Mouse (Mus musculus): ENCODE measurements around the gene Rxrb. TPM values are rescaled to one million over a fixed set of nuclear protein-coding genes. Genes with fewer than 3 reads are reported as not detected.

The Rxrb gene
- total RNA-seq, 1 experiment from 2014 or later: 40.7 TPM

GRCm38 (mm10) chr17:34024317-34024821, 7.2 kb upstream of the Rxrb start, which contains the start of gene Ring1:
Gene Ring1 (minus strand): TSS chr17:34024680.
- ATAC-seq (replicated peaks; ENCODE audit: insufficient number of reproducible peaks, low FRiP score, low TSS enrichment, poor library complexity, severe bottlenecking): no peak

GRCm38 (mm10) chr17:34024861-34025755, 6.5 kb upstream of the Rxrb start:
- no peak for ATAC-seq (replicated peaks; ENCODE audit: insufficient number of reproducible peaks, low FRiP score, low TSS enrichment, poor library complexity, severe bottlenecking)

- ATAC-seq (replicated peaks; ENCODE audit: insufficient number of reproducible peaks, low FRiP score, low TSS enrichment, poor library complexity, severe bottlenecking): no peak
These were observed 5.9 kb upstream of the Rxrb start for GRCm38 (mm10) chr17:34025756-34026151.

DNA sequence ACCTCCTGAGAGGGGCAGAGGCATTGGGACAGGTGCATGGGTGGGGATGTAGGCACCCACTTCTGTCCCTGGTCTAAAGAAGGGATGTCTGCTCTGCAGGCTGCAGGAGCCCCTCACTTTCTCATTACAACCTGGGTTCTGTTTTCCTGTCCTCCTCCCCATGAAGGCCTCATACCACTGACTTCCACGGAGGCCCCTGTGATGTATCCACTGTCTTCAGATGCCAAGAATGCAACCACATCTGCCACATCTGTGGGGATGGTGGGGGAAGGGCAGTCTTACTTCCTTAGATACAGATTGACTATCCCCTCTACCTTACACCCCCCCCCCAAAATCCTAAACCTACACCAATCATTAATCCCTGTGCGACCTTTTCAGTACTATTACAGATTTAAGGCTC, 5.4 kb upstream of the Rxrb start:
- ATAC-seq (replicated peaks; ENCODE audit: insufficient number of reproducible peaks, low FRiP score, low TSS enrichment, poor library complexity, severe bottlenecking): no peak

DNA sequence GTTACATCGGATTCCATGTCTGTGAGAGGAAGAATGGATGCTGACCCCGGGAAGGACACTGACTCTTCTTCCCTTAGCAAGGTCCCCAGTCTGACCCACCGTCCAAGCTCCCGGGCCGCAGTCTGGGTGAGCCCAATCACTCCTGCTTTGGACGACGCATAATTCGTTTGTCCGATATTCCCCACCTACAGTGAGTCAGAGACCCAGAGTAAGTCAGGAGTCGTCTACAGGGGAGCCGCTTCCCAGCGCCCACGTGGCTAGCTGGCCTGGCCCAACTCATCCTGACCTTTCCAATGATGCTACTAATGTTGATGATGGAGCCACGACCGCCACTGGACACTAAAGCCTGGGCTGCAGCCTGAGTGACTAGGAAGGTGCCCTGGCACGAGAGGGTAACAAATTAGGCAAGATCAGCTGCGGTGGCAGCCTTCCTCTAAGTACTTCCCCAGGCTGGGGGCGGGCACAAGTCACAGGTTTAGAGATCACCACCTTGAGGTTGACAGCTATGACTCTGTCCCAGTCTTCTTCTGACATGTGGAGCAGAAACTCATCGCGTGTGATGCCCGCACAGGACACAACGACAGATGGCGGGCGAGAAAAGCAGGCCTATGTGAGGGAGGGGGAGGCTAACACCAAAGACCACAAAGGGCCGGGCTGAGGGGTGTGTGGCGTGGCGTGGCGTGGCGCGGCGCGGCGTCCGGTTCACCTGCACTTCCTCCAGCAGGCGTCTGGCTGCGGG, 4.5 kb upstream of the Rxrb start:
- peak; percentile 38 for ATAC-seq (replicated peaks; ENCODE audit: insufficient number of reproducible peaks, low FRiP score, low TSS enrichment, poor library complexity, severe bottlenecking)

DNA sequence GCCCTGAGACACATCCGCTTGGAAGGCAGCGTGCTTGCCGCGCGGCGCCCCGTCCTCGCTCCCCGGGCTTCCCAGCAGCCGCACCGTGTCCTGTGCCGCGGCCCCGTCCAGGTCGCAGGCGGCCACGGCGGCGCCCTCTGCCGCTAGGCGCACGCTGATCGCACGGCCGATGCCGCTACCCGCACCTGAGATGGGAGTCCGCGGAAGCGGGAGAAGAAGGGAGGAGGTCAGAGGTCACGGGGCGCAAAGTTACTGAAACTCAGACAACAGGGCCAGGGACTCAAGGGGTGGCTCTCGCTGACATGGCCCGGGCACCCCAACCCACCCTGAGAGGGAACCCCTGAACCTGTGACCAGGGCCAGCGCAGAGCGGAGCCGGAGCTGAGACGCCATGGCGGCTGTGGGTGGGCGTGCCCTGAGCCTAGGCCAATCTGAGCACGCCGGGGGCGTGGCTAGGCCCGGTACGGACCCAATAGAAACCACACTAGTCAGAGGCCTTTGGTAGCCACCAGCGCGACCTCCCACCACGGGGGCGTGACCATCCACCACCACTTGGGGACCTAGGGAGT, 3.9 kb upstream of the Rxrb start, which contains the start of gene H2-Ke6:
TSS of gene H2-Ke6 (minus strand) at position 405 of the 568 bp plus-strand sequence.
- ATAC-seq (replicated peaks; ENCODE audit: insufficient number of reproducible peaks, low FRiP score, low TSS enrichment, poor library complexity, severe bottlenecking): peak; percentile 41

- no peak for ATAC-seq (replicated peaks; ENCODE audit: insufficient number of reproducible peaks, low FRiP score, low TSS enrichment, poor library complexity, severe bottlenecking)
These were observed 3.0 kb upstream of the Rxrb start for GRCm38 (mm10) chr17:34028501-34029149.

DNA sequence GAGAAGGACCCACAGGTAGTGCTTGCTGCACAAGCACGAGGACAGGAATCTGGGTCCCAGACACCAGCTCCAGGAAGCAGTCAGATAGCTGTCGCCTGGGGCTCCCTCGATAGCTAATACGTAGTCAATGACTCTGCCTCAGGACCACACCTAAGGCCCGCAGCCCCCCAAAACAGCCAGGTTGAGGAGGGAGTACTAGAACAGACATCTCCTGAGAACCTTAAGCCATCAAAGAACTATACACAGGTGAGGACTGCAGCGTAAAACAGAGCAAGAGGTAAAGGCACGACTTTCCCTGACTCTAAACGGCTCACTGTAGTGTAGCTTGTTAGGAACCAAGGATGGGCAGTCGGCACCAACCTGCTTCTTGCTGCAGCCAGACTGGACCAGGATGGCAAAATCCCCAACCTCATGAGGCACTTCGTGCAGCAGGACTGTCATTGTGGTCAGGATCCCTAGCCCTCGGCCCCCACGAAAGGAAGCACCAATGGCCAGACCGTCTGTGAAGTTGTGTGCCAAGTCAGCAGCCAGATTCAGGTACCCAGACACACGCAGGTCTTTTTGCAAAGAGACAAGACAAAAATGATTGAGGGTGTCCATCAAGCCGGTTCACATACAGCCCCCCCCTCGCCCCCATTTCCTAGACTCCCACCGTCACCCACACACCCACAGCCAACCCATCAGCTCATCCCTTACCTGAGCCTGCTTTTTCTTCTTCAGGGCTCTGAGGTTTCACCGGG, 2.3 kb upstream of the Rxrb start:
- no peak for ATAC-seq (replicated peaks; ENCODE audit: insufficient number of reproducible peaks, low FRiP score, low TSS enrichment, poor library complexity, severe bottlenecking)

DNA sequence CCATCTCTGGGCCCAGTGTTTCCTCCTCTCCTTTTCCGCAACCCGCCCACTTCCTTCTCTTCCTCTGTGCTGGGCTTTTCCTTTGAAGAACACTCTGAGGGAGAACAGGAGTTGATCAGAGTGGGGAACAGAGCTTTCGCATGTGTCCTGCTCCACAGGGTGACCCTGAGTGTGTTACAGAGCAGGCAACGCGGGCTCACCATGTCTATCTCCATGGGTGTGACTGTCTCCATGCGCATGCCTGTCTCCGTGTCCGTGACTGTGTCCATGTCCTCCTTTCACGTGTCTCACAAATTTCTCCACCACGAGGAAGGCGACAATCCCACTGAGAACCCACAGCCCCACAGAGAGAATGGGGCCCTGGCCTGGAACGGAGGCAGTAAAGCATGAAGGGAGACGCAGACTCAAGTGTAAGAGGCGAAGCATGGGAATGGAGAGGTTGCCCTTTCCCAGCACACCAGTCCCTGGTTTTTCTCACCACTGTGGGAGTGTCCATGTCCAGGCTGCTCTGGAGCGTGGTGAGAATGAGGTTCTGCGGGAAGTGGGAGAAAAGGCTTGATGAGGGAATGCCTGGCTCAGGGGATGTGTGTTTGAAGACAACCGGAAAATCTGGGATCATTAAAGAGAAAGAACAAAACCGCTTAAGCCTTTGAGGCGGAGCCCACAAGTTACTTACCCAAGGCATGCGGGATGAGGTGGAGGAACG, 1.6 kb upstream of the Rxrb start:
- no peak for ATAC-seq (replicated peaks; ENCODE audit: insufficient number of reproducible peaks, low FRiP score, low TSS enrichment, poor library complexity, severe bottlenecking)

DNA sequence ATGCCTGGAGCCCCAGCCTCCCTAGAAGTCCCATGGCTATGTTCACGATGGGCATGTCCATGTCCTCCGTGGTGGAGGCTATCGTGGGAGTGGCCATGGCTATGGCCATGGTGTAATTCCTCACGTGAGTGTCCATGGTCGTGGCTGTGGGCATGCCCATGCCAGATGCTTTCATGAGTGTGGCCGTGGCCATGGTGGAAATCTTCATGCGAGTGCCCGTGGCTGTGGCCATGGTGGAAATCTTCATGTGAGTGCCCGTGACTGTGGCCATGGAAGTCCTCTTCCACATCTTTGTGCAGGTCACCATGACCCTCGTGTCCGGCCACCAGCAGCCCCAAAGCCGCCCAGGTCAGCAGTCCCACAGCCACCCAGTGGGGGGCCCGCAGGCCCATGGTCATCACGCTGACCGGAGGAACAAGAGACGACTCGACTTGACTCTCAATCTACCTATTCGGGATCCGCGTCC, 718 bp upstream of the Rxrb start:
- no peak for ATAC-seq (replicated peaks; ENCODE audit: insufficient number of reproducible peaks, low FRiP score, low TSS enrichment, poor library complexity, severe bottlenecking)

GRCm38 (mm10) chr17:34032174-34032632, 591 bp downstream of the Rxrb start:
- no peak; the same call in 1 of the 2 replicates for ATAC-seq (replicated peaks; ENCODE audit: insufficient number of reproducible peaks, low FRiP score, low TSS enrichment, poor library complexity, severe bottlenecking)

- ATAC-seq (replicated peaks; ENCODE audit: insufficient number of reproducible peaks, low FRiP score, low TSS enrichment, poor library complexity, severe bottlenecking): 0 out of 2 replicates have a peak, but pooled peaks have one; percentile 10
These were observed 1.2 kb downstream of the Rxrb start for GRCm38 (mm10) chr17:34032806-34033205.

DNA sequence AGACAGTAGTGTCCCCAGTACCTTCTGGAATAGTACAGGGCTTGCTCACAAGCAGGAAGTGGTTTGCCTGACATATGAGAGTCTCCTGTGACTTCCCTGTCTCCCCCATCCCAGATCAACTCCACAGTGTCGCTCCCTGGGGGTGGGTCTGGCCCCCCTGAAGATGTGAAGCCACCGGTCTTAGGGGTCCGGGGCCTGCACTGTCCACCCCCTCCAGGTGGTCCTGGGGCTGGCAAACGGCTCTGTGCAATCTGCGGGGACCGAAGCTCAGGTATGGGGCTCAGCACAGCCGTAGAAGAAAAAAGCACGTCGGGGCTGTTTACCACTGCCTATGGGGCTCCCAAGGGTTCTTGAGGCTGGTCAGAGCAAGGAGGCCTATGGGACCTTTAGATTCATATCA, 1.8 kb downstream of the Rxrb start:
- ATAC-seq (replicated peaks; ENCODE audit: insufficient number of reproducible peaks, low FRiP score, low TSS enrichment, poor library complexity, severe bottlenecking): no peak

GRCm38 (mm10) chr17:34034064-34034463, 2.5 kb downstream of the Rxrb start:
- no peak for ATAC-seq (replicated peaks; ENCODE audit: insufficient number of reproducible peaks, low FRiP score, low TSS enrichment, poor library complexity, severe bottlenecking)

DNA sequence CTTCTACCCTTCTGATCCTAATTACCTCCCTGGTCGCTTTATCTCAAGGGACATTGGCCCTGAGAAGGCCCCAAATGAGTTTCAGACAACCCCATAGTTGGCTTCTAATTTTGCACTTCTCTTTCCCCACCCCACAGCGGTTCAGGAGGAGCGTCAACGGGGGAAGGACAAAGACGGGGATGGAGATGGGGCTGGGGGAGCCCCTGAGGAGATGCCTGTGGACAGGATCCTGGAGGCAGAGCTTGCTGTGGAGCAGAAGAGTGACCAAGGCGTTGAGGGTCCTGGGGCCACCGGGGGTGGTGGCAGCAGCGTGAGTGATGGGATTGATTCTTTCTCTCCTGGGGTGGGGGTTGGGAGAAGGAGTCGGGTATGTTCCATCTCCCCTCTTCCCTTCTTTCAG, 3.9 kb downstream of the Rxrb start:
- no peak for ATAC-seq (replicated peaks; ENCODE audit: insufficient number of reproducible peaks, low FRiP score, low TSS enrichment, poor library complexity, severe bottlenecking)

GRCm38 (mm10) chr17:34036647-34037046, 5.0 kb downstream of the Rxrb start:
- ATAC-seq (replicated peaks; ENCODE audit: insufficient number of reproducible peaks, low FRiP score, low TSS enrichment, poor library complexity, severe bottlenecking): no peak

DNA sequence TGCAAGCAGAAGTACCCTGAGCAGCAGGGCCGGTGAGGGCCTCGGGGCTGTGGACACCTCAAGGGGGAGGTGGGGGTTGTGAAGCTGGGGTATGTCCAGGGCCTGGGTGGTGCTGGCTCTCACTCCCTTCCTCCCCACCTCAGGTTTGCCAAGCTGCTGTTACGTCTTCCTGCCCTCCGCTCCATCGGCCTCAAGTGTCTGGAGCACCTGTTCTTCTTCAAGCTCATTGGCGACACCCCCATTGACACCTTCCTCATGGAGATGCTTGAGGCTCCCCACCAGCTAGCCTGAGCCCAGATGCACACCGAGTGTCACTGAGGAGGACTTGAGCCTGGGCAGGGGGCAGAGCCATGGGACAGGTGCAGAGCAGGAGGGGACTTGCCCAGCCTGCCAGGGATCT, 5.6 kb downstream of the Rxrb start:
- ATAC-seq (replicated peaks; ENCODE audit: insufficient number of reproducible peaks, low FRiP score, low TSS enrichment, poor library complexity, severe bottlenecking): no peak
